Mouse (Mus musculus) olfactory bulb, adult 2 months (tissue): Measurements from ENCODE around the gene Fam32a.

ENCODE experiments used
- CTCF ChIP-seq: fragments of 200-500 bp; IDR thresholded peaks from 2 replicates; pipeline ENCODE4 v1.5.1; 2012; ENCODE audit warnings: low read depth, mild to moderate bottlenecking, low read length, moderate library complexity; ENCODE audit not compliant: insufficient read depth
- POLR2A ChIP-seq: fragments of 200-500 bp; IDR thresholded peaks from 2 replicates; pipeline ENCODE4 v1.6.1; 2012; ENCODE audit warnings: mild to moderate bottlenecking, low read depth, low read length, moderate library complexity; ENCODE audit not compliant: insufficient read depth

- TF ChIP-seq POLR2A (no peak), CTCF (no peak)
These were observed 27.5 kb upstream of the Fam32a start for GRCm38 (mm10) chr8:72192065-72192464.
